Mouse (Mus musculus) stomach, embryonic 15.5 days (tissue): Measurements from ENCODE around the gene Bcl2. TPM values are rescaled to one million over a fixed set of nuclear protein-coding genes. Genes with fewer than 3 reads are reported as not detected.

ENCODE experiments used
- ATAC-seq: fragments of 200-750 bp; cut with Nextera tagmentation; 2 replicates; pipeline ENCODE4 v1.8.0; 2017; ENCODE audit warnings: low read depth, moderate number of reproducible peaks, moderate TSS enrichment; ENCODE audit not compliant: insufficient read depth, low FRiP score
- H3K27ac ChIP-seq: fragments of 300-500 bp; sonication (generic); 2 replicates; pipeline ENCODE4 v1.5.1; 2015; ENCODE audit warnings: mild to moderate bottlenecking, inconsistent platforms
- H3K27me3 ChIP-seq: fragments of 300-500 bp; sonication (generic); replicated peaks from 2 replicates; pipeline ENCODE4 v1.6.1; 2015; ENCODE audit warnings: inconsistent platforms
- H3K36me3 ChIP-seq: fragments of 300-500 bp; sonication (generic); 2 replicates; pipeline ENCODE4 v1.6.1; 2015; ENCODE audit warnings: inconsistent platforms
- H3K4me1 ChIP-seq: fragments of 300-500 bp; sonication (generic); 2 replicates; pipeline ENCODE4 v1.6.1; 2015; ENCODE audit warnings: inconsistent platforms
- H3K4me2 ChIP-seq: fragments of 300-500 bp; sonication (generic); 2 replicates; pipeline ENCODE4 v1.6.1; 2015; ENCODE audit warnings: mild to moderate bottlenecking, inconsistent platforms
- H3K4me3 ChIP-seq: fragments of 300-500 bp; sonication (generic); replicated peaks from 2 replicates; pipeline ENCODE4 v1.5.1; 2015; ENCODE audit warnings: inconsistent platforms
- H3K9ac ChIP-seq: fragments of 300-500 bp; sonication (generic); 2 replicates; pipeline ENCODE4 v1.6.1; 2015; ENCODE audit warnings: inconsistent platforms
- H3K9me3 ChIP-seq: fragments of 300-500 bp; sonication (generic); 2 replicates; pipeline ENCODE4 v1.6.1; 2016; ENCODE audit warnings: inconsistent platforms
- WGBS: fragments of 180-500 bp; shearing (Covaris S2); methylation state at CpG from one replicate; pipeline ENCODE4 v1.1.7; 2015; 5-methylcytosine and 5-hydroxymethylcytosine counted together
- microRNA-seq: library from miRNA; unstranded; fragments of <30 nt; microRNA quantifications from one replicate; pipeline ENCODE4, GENCODE M21; 2016
- polyA plus RNA-seq: library from polyadenylated mRNA; unstranded; fragments of >200 nt; fragmentation: Nextera tagmentation; extraction: Ambion mirVana; gene quantifications from 2 replicates; pipeline ENCODE4 v1.2.1, GENCODE M21; 2015

Bcl2 gene
- polyA plus RNA-seq, 1 experiment from 2014 or later = 17.0 TPM

DNA sequence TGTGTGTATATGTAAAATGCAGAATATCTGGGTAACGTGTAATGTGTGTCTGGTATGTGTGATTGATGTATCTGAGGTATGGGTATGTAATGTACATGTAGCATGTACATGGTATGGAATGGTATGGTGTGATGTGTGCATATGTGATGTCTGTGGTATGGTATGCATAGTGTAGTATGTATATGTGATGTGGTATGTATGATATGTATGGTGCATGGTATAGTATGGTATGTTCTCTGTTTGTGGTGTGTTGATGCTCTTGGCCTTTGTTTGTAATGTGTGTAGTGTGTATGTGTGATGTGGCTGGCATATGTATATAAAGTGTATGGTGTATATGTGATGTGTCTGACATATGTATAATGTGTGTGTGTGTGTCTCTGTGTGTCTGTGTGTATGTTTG lies 206.5 kb downstream of the Bcl2 start:
- Histone ChIP-seq H3K27me3 (no peaks in the 10 kb centered on the region), H3K4me3 (no peak overlapping the region), H3K9ac (no peak overlapping the region), H3K4me2 (no peak overlapping the region), H3K27ac (no peak overlapping the region), H3K4me1 (no peaks in the 10 kb centered on the region), H3K9me3 (no peaks in the 10 kb centered on the region), H3K36me3 (no peaks in the 10 kb centered on the region)
- 77% methylated on average over 1 of the region's 1 CpGs for WGBS
- ATAC-seq = no peak

GRCm38 (mm10) chr1:106503910-106504309 lies 210.2 kb downstream of the Bcl2 start:
- Histone ChIP-seq H3K27me3 (no peaks in the 10 kb centered on the region), H3K4me3 (no peak overlapping the region), H3K9me3 (no peaks in the 10 kb centered on the region), H3K4me2 (no peak overlapping the region), H3K4me1 (no peaks in the 10 kb centered on the region), H3K27ac (no peak overlapping the region), H3K9ac (no peak overlapping the region), H3K36me3 (no peaks in the 10 kb centered on the region)
- WGBS = 86% methylated on average over 3 of the region's 3 CpGs
- no peak for ATAC-seq

DNA sequence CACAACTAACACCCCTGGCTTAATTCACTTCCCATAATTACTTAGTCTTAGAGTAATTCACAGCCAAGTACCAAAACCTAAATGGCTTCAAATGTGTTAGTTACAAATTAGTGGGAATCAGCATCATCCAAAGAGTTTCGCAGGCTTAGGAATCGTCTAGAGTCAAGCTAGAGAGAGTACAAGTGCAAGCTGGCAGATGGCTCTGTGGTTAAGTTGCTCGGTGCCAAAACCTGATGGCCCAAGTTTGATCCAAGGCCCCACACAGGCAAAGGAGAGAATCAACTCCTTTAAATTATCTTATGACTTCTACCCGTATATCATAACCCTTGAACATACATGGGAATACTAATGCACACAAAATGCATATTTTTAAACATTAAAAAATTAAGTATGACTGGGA lies 210.7 kb downstream of the Bcl2 start:
- no peak overlapping the region for H3K9ac ChIP-seq
- WGBS = 86% methylated on average over 4 of the region's 4 CpGs
- H3K36me3 ChIP-seq = no peaks in the 10 kb centered on the region
- ATAC-seq = no peak
- no peaks in the 10 kb centered on the region for H3K4me1 ChIP-seq
- H3K27ac ChIP-seq = no peak overlapping the region
- H3K27me3 ChIP-seq = no peaks in the 10 kb centered on the region
- H3K4me2 ChIP-seq = no peak overlapping the region
- no peaks in the 10 kb centered on the region for H3K9me3 ChIP-seq
- no peak overlapping the region for H3K4me3 ChIP-seq

- no peak for ATAC-seq
- no peaks in the 10 kb centered on the region for H3K9me3 ChIP-seq
- no peak overlapping the region for H3K27ac ChIP-seq
- WGBS = 52% methylated on average over 2 of the region's 2 CpGs
- no peak overlapping the region for H3K9ac ChIP-seq
- no peak overlapping the region for H3K4me2 ChIP-seq
- H3K4me3 ChIP-seq = no peak overlapping the region
- no peaks in the 10 kb centered on the region for H3K4me1 ChIP-seq
- H3K27me3 ChIP-seq = no peaks in the 10 kb centered on the region
- no peaks in the 10 kb centered on the region for H3K36me3 ChIP-seq
Measured at GRCm38 (mm10) chr1:106497999-106498398, 216.1 kb downstream of the Bcl2 start.

Small RNA genes within 50 kb of the gene (microRNA-seq; reads per million reads assigned to microRNA genes)
- gene Mir3473f = not detected

Other genes starting within 250 kb of the Bcl2 start
- 14.8 and 16.8 TPM in 2 replicates for gene Kdsr, start 45.5 kb upstream of the Bcl2 start, polyA plus RNA-seq
- 63.7 and 73.4 TPM in 2 replicates for gene Vps4b, start 82.5 kb upstream of the Bcl2 start, polyA plus RNA-seq
- gene Serpinb5, start 146.9 kb upstream of the Bcl2 start, polyA plus RNA-seq = 27.1 and 41.3 TPM in 2 replicates
- gene Serpinb12, start 220.2 kb upstream of the Bcl2 start, polyA plus RNA-seq = 1.7 and 4.5 TPM in 2 replicates